Mouse (Mus musculus): ENCODE measurements around the gene Lgals4.
A peak's percentile ranks its signal among the peaks of the same experiment; 100 is the strongest.

Lgals4 gene

GRCm38 (mm10) chr7:28833723-28834347 lies at the start of gene Lgals4:
TSS of gene Lgals4 (plus strand) at chr7:28833854.
- DNase-seq (ENCODE audit: low spot score in 2 of 2): no peak

- no peak for DNase-seq (ENCODE audit: low spot score in 2 of 2)
Observed at GRCm38 (mm10) chr7:28785161-28785560, 48.5 kb upstream of the Lgals4 start.

DNA sequence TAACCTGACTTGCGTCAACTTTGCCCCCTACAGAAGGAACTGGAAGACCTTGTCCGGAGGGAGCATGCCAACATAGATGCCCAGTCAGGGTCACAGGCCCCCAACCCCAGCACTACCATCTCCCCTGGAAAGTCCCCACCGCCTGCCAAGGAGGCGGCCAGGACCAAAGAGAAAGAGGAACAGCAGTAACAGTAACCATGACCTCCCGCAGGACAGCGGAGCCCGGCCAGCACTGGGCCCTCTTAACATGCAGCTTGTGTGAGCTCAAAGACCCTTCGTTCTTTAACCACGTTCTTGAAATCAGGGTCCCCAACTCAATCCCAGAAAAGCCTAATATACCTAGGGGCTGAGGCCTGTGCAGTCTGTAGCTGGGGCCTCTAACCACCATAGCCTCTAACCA lies 45.8 kb upstream of the Lgals4 start:
- no peak for DNase-seq (ENCODE audit: low spot score in 2 of 2)

GRCm38 (mm10) chr7:28788307-28789195 lies 45.1 kb upstream of the Lgals4 start, which contains the start of gene Rinl:
TSS of gene Rinl (plus strand) at chr7:28788969.
- DNase-seq (ENCODE audit: low spot score in 2 of 2): peak; percentile 61 to 73

DNA sequence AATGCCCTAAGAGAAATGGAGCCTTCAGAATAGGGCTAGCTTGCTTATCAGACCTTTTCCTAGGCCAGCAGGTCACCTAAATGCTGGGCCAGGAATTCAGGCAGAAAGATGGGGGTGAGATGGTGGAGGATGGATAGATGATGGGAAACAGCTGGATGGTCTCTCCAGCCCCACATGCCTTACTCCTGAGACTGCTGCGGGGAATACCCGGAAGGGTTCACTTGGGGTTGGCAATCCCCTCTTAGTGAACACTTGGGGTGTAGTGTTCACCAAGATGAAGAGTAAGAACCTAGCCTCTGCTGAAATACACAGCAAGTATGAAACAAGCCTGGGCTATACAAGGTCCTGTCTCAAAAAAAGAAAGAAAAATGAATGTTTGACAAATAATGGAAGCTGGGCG lies 44.4 kb upstream of the Lgals4 start:
- DNase-seq (ENCODE audit: low spot score in 2 of 2): no peak

DNA sequence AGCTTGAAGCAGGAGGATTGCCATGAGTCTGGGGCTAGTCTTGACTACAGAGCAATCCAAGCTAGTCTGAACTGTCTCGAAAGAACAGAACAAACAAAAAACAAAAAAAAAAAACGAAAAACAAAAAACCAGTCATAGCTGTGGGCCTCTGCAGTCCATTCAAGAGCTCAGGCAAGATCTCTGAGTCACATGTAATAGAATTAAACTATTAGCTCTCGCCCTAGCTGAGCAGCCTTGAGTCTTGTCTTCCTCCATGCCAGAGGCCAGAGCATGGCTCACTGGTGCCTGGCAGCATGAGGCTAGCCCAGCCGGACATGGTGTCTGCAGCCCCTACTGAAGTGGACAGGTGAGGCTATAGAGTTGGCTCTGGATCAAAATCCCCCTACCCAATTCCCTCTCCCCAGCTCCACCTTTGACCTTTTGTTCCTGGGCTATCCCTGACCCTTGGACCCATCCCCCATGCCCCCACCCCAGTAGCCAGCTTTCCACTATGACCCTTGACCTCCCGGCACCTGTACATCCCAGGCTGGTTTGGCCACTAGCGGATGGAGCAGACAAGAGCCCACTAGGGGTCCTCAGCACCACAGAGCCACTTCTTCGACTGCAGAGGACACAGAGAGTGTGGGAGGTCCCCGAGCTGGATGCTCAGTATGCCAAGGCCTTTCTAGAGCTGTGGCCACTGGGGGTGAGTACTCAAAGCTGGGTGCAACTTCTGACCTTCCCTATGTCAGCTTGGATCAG lies 43.4 kb upstream of the Lgals4 start:
- DNase-seq (ENCODE audit: low spot score in 2 of 2): no peak

GRCm38 (mm10) chr7:28791706-28792105 lies 41.9 kb upstream of the Lgals4 start:
- no peak for DNase-seq (ENCODE audit: low spot score in 2 of 2)

- no peak for DNase-seq (ENCODE audit: low spot score in 2 of 2)
Observed at GRCm38 (mm10) chr7:28792391-28793185, 41.1 kb upstream of the Lgals4 start.

DNA sequence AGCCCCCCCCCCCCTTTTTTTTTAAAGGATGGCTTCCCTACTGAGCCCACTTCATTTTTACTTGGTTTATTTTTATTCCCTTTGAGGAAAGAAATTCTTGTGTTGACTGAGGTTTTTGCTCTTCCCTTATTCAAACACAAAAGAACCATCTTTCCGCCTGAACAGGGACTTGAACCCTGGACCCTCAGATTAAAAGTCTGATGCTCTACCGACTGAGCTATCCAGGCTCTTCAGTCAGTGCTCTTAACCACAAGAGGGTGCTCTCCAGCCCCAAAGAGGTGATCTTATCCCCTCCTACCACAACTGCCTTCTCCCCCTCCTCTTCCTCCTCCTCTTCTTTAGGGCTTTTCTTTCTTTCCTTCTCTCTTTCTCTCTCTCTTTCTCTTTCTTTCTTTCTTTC lies 39.8 kb upstream of the Lgals4 start:
- DNase-seq (ENCODE audit: low spot score in 2 of 2): no peak

- no peak for DNase-seq (ENCODE audit: low spot score in 2 of 2)
Observed at GRCm38 (mm10) chr7:28794496-28794895, 39.2 kb upstream of the Lgals4 start.

- no peak for DNase-seq (ENCODE audit: low spot score in 2 of 2)
Observed at GRCm38 (mm10) chr7:28795832-28796231, 37.8 kb upstream of the Lgals4 start.

DNA sequence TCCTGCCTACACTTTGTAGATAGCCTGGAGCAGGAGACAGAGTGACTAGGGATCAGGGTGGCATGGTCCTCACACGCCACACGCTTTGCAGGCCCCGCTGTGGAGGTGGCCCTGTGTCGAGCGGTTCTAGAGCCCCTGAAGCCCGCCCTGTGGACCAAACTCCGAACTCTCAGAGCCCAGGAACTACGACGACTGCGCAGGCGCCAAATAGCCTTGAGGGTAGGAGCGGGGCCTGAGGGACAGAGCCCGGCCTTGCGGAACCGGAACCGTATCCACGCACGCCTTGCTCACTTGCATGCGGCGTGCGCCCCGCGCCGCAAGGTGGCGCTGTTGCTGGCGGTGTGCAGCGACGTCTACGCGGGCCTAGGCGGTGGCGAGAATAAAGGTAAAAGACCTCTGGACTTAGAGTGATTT lies 37.1 kb upstream of the Lgals4 start:
- peak; percentile 64 to 80 for DNase-seq (ENCODE audit: low spot score in 2 of 2)

GRCm38 (mm10) chr7:28799994-28800393 lies 33.7 kb upstream of the Lgals4 start:
- DNase-seq (ENCODE audit: low spot score in 2 of 2): no peak

GRCm38 (mm10) chr7:28801451-28801850 lies 32.2 kb upstream of the Lgals4 start:
- no peak for DNase-seq (ENCODE audit: low spot score in 2 of 2)

GRCm38 (mm10) chr7:28801901-28802670 lies 31.6 kb upstream of the Lgals4 start:
- DNase-seq (ENCODE audit: low spot score in 2 of 2): no peak

DNA sequence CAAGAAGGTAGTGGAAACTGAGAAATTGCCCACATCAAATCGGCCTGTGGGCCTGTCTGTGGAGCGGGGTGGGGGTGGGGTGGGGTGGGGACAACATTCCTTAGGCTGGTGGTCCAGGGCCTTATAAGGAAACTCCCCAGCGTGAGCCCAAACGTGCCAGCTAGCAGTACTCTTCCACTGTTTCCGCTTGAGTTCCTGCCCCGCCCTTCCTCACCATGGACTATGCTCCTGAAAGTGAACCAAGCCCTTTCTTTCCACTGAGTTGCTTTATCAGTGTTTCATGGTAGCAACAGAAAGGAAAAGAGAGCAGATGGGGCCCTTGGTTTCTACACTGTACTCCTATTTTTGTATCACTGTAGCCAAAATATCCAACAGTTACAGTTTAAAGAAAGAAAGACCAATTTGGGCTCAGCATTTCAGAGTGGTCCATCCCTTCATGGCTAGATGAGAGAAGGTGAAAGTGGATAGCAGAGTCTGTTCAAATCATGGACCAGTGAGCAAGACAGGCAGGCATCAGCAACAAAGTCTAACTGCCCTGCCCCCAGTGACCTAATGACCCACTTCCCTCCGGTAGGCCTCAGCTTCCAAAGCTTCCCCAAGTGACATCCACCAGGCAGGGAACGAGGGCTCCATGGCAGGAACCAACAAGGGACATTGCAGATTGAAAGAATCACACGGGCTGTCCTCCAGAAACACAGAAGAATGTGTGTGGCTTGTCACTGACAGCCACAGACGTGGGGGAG lies 30.6 kb upstream of the Lgals4 start:
- no peak for DNase-seq (ENCODE audit: low spot score in 2 of 2)

GRCm38 (mm10) chr7:28803756-28804155 lies 29.9 kb upstream of the Lgals4 start:
- DNase-seq (ENCODE audit: low spot score in 2 of 2): no peak

DNA sequence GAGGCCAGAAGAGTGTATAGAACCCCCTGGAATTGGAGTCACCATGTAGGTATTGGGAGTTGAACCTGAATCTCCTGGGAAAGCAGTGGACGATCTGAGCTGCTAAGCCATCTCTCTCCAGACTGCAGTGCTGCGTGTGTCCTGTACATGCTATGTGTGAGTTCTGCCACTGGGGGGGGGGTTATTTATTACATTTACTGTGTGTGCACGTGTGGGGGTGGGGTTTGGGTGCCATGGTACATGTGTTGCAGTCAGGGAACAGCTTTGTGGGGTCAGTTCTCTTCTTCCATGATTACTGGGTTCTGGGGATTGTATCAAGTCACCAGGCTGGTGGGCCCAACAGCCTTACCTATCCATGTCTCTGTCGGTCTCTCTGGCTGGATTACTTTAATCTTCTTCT lies 26.8 kb upstream of the Lgals4 start:
- no peak for DNase-seq (ENCODE audit: low spot score in 2 of 2)

- no peak for DNase-seq (ENCODE audit: low spot score in 2 of 2)
Observed at GRCm38 (mm10) chr7:28807641-28808220, 25.9 kb upstream of the Lgals4 start.

Data from spleen, postnatal 14 days (tissue).